Mouse (Mus musculus): ENCODE data around the gene Tln2. TPM values are rescaled to one million over a fixed set of nuclear protein-coding genes. Genes with fewer than 3 reads are reported as not detected.

Tln2 gene
- polyA plus RNA-seq, 1 experiment from 2014 or later: 0.11 TPM

GRCm38 (mm10) chr9:67183520-67183919, 376.0 kb downstream of the Tln2 start:
- no peak overlapping the region for H3K4me3 ChIP-seq (ENCODE audit: inconsistent target)
- no peaks in the 10 kb centered on the region for H3K36me3 ChIP-seq (ENCODE audit: inconsistent target)
- H3K79me2 ChIP-seq (ENCODE audit: inconsistent target): no peaks in the 10 kb centered on the region
- no peak overlapping the region for H3K27ac ChIP-seq
- WGBS (ENCODE audit: missing documents): 88% methylated on average over 2 of the region's 2 CpGs

- Histone ChIP-seq H3K4me3 (ENCODE audit: inconsistent target) (no peak overlapping the region), H3K27ac (no peak overlapping the region), H3K79me2 (ENCODE audit: inconsistent target) (no peaks in the 10 kb centered on the region), H3K36me3 (ENCODE audit: inconsistent target) (no peaks in the 10 kb centered on the region)
- 68% methylated on average over 6 of the region's 6 CpGs for WGBS (ENCODE audit: missing documents)
Observed at GRCm38 (mm10) chr9:67182006-67182405, 377.5 kb downstream of the Tln2 start.

- Histone ChIP-seq H3K79me2 (ENCODE audit: inconsistent target) (no peaks in the 10 kb centered on the region), H3K4me3 (ENCODE audit: inconsistent target) (no peak overlapping the region), H3K36me3 (ENCODE audit: inconsistent target) (no peaks in the 10 kb centered on the region), H3K27ac (no peak overlapping the region)
- 71% methylated on average over 1 of the region's 1 CpGs for WGBS (ENCODE audit: missing documents)
Observed at GRCm38 (mm10) chr9:67178709-67179108, 380.8 kb downstream of the Tln2 start.

GRCm38 (mm10) chr9:67178203-67178602, 381.3 kb downstream of the Tln2 start:
- Histone ChIP-seq H3K79me2 (ENCODE audit: inconsistent target) (no peaks in the 10 kb centered on the region), H3K4me3 (ENCODE audit: inconsistent target) (no peak overlapping the region), H3K27ac (no peak overlapping the region), H3K36me3 (ENCODE audit: inconsistent target) (no peaks in the 10 kb centered on the region)
- 88% methylated on average over 4 of the region's 5 CpGs for WGBS (ENCODE audit: missing documents)

- 72% methylated on average over 8 of the region's 8 CpGs for WGBS (ENCODE audit: missing documents)
- H3K4me3 ChIP-seq (ENCODE audit: inconsistent target): no peak overlapping the region
- H3K36me3 ChIP-seq (ENCODE audit: inconsistent target): no peaks in the 10 kb centered on the region
- no peak overlapping the region for H3K27ac ChIP-seq
- H3K79me2 ChIP-seq (ENCODE audit: inconsistent target): no peaks in the 10 kb centered on the region
Observed at GRCm38 (mm10) chr9:67176073-67176472, 383.4 kb downstream of the Tln2 start.

GRCm38 (mm10) chr9:67173816-67174215, 385.7 kb downstream of the Tln2 start:
- Histone ChIP-seq H3K36me3 (ENCODE audit: inconsistent target) (no peaks in the 10 kb centered on the region), H3K4me3 (ENCODE audit: inconsistent target) (no peak overlapping the region), H3K79me2 (ENCODE audit: inconsistent target) (no peaks in the 10 kb centered on the region), H3K27ac (no peak overlapping the region)
- 87% methylated on average over 6 of the region's 6 CpGs for WGBS (ENCODE audit: missing documents)

- H3K36me3 ChIP-seq (ENCODE audit: inconsistent target): no peaks in the 10 kb centered on the region
- WGBS (ENCODE audit: missing documents): 99% methylated on average over 4 of the region's 4 CpGs
- H3K4me3 ChIP-seq (ENCODE audit: inconsistent target): no peak overlapping the region
- H3K27ac ChIP-seq: no peak overlapping the region
- H3K79me2 ChIP-seq (ENCODE audit: inconsistent target): no peaks in the 10 kb centered on the region
Observed at GRCm38 (mm10) chr9:67173154-67173553, 386.3 kb downstream of the Tln2 start.

- Histone ChIP-seq H3K27ac (no peak overlapping the region), H3K36me3 (ENCODE audit: inconsistent target) (no peaks in the 10 kb centered on the region), H3K79me2 (ENCODE audit: inconsistent target) (no peaks in the 10 kb centered on the region), H3K4me3 (ENCODE audit: inconsistent target) (no peak overlapping the region)
- 95% methylated on average over 4 of the region's 4 CpGs for WGBS (ENCODE audit: missing documents)
Observed at GRCm38 (mm10) chr9:67171409-67171808, 388.1 kb downstream of the Tln2 start.

- 60% methylated on average over 8 of the region's 8 CpGs for WGBS (ENCODE audit: missing documents)
- H3K27ac ChIP-seq: no peak overlapping the region
- H3K79me2 ChIP-seq (ENCODE audit: inconsistent target): no peaks in the 10 kb centered on the region
Observed at GRCm38 (mm10) chr9:67170759-67171158, 388.7 kb downstream of the Tln2 start.

GRCm38 (mm10) chr9:67170047-67170446, 389.5 kb downstream of the Tln2 start:
- Histone ChIP-seq H3K27ac (no peak overlapping the region), H3K79me2 (ENCODE audit: inconsistent target) (no peaks in the 10 kb centered on the region), H3K4me3 (ENCODE audit: inconsistent target) (no peak overlapping the region), H3K36me3 (ENCODE audit: inconsistent target) (no peaks in the 10 kb centered on the region)
- WGBS (ENCODE audit: missing documents): 95% methylated on average over 3 of the region's 3 CpGs

More at GRCm38 (mm10) chr9:67170759-67171158, 388.7 kb downstream of the Tln2 start:
- Histone ChIP-seq H3K36me3 (ENCODE audit: inconsistent target) (no peaks in the 10 kb centered on the region), H3K4me3 (ENCODE audit: inconsistent target) (no peak overlapping the region)

Other genes with a start within 250 kb of the Tln2 start
- not detected in 3 replicates for gene C2cd4b, start 199.7 kb upstream of the Tln2 start, polyA plus RNA-seq (2018)